Mouse (Mus musculus) neutrophil, adult 5-6 weeks (primary cell): ENCODE data around the gene Ints6l. TPM values are rescaled to one million over a fixed set of nuclear protein-coding genes. Genes with fewer than 3 reads are reported as not detected.

Source experiments
- ATAC-seq: fragments of 151-379, 151-347 bp; 2 replicates; pipeline ENCODE4 v1.8.0; 2017; ENCODE audit warnings: mild to moderate bottlenecking, moderate TSS enrichment; ENCODE audit not compliant: insufficient number of reproducible peaks, poor library complexity, low FRiP score, severe bottlenecking; ENCODE audit errors: extremely low read depth
- total RNA-seq: library from RNA; stranded (forward); fragments of 200-1000 nt; gene quantifications from 2 replicates; pipeline ENCODE4 v1.2.3, GENCODE M21; 2017

Ints6l gene
- total RNA-seq: 106 and 111 TPM in 2 replicates

DNA sequence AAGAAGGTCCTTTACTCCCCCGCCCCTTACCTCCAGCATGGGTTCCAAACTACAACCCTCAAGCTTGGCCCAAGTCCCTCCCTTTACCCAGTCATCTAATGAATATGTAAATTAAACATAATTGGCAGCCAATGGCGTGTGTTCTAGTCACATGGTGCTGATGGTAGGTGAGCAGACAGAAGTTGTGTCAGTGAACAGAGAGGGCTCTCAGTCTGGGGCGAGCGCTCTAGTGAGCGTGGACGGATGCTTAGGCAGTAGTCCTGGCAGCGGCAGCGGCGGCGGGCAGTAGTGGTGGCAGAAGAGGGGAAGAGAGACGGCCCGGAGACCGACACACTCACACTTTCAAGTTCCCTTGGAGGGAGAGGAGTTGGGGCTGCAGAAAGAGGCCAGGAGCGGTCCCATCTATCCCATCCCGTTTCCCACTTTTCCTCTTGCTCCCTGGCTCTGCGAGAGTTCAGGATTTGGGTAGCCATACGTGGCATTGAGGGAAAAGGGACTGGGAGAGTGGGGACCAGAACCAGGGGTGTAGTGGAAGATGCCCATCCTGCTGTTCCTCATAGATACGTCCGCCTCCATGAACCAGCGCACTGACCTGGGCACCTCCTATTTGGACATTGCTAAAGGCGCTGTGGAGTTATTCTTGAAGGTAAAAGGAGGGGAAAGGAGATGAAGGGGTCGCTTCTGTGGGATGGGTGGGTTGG, at the start of gene Ints6l:
Gene Ints6l (plus strand): TSS at position 187 of the 701 bp plus-strand sequence.
- peak; percentile 86 for ATAC-seq

DNA sequence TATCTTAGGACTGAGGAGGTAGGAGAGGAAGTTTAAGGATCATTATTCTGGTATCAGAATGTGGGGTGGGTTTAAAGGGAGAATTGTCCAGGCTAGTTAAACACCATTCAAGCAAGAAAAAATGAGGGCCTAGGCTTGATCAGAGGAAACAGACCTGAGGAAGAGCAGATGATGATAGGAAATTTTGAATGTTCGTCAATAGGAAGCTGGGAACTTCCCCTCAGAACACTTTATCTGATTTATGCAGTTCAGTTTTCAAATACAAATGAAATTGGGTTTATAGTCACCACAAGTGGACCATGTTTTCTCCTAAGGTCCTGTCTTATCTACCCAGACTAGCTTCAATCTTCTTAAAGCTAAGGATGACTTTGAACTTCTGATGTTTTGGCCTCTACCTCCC, 49.2 kb upstream of the Ints6l start:
- no peak for ATAC-seq

DNA sequence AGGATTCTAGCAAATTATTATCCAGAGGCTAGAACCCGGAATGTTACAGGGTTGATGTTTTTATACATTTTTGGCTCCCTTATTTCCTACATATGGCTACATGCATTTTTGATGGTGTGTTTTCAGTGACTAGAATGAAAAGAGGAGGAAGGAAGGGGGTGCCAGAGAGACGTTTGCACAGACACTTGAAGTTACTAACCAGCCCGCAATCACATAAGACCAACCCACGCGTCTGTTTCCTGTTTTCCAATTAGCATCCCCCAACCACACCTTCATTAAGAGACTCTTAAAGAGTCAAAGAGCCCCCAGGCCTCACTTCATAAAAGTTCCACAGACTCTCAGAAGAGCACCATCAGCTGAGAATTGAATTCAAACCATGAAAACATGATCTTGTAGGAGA, 48.5 kb upstream of the Ints6l start:
- no peak for ATAC-seq

DNA sequence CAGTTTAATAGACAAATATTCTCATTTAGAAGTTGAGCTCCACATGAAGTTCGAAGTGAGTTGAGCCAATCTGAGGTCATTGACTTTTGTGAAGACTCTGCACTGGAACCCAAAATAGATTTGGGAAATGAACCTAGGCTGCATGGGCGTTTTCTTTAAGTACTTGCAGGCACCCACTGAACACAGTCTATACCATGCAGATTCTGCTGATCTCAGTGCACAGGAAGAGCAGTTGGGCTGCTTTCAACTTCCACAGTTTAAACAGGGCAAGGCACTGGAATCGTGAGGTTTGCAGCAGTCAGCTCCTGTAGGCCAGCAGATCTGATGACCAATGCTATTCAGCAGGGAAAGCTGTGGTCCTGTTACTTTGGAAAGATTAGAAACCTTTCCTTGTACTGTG, 38.4 kb upstream of the Ints6l start:
- no peak for ATAC-seq

DNA sequence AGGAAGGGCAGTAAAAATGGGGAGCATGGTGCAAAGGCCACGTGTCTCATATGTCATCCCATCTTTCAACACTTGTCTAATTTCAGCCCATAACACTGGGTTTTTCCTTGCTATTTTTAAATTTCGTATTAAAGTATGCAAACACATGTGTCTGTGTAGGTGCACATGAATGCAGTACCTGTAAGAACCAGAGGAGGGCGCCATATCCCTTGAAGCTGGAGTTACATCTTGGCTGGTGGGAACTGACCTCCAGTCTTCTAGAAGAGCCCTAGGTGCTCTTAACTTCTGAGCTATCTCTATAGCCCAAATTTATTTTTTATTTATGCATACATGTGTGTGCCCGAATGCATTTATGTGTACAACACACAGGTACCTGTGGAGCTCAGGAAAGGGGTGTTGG, 37.1 kb upstream of the Ints6l start:
- no peak for ATAC-seq

DNA sequence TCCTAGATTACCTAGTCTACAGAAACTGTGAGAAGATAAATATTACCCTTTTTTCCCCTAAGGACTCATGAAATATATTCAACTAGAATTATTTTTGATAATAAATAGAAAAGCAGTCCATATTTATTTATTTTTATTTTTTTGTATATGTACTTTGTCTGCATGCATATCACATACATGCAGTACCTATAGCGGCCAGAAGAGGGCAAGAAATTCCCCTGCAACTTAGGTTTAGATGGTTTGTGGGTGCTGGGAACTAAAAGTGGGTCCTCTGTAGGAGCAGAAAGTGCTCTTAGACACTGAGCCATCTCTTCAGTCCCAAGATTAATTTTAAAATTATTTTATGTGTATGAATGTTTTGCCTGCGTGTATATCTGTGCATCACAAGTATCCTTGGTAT, 24.1 kb upstream of the Ints6l start:
- no peak for ATAC-seq

DNA sequence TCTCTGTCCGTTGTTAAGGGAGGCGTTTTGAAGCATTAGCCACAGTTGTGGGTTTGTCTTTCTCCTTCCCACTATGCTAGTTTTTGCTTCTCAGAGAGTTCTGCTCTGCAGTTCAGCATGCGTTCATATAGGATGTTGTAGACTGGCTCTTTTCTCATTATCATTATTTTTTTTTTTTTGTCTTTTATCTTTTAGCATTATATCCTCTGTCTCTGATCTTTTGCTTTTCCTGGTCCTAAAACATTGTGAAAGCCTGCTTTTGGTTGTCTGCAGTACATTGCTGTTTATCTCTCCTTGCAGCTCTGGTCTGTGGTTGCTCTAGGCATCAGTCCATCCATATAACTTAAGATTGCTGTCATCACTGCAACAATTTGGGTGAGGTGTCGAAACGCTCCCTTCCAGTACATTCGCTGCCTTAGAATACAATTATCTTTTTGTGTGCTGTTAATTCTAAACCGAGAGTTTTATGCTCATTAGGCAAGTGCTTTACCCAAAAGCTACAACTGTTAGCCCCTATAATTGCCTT, 18.8 kb upstream of the Ints6l start:
- no peak for ATAC-seq

DNA sequence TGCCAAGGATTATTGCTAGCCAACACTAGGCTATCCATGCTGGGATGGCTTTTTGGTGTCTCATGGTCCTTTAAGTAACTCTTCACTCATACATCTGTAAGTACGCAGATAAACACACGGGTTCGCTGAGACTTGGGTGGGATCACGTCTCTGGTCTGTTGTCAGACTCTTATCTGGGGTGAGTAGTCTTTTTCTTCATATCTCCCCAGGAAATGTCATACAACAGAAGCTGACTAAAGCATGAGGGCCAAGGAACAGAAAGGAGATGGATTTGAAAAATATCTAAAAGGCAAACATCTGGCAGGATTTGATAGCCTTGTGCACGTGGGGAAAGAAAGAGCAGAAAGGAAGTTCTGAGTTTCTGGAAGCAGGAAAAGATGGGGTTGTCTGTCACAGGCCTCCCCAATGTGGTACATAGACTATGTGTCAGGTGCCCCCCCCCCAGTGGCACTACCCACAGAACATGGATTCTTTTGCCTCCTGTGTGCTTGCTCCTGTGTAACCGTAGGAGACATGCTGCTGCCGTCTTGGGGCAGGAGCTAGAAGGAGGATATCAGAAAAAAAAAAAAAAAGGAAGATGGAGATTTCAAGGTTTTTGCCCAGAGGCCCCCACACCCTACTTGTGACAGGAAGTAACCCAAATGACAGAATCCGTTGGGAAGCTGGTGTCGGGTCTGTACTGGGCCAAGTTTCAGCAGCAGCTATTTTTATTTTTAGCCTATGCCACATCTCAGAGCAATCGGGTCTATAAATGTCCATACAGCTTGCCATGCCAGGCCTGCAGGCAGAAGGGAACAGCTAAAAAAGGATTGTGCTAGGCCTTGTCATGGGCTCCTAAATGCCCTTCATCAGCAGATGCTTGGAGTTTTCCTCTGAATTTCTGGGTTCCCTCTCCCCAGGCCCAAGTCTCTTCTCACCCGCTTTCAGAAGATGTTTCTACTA, 7.9 kb upstream of the Ints6l start:
- no peak for ATAC-seq

DNA sequence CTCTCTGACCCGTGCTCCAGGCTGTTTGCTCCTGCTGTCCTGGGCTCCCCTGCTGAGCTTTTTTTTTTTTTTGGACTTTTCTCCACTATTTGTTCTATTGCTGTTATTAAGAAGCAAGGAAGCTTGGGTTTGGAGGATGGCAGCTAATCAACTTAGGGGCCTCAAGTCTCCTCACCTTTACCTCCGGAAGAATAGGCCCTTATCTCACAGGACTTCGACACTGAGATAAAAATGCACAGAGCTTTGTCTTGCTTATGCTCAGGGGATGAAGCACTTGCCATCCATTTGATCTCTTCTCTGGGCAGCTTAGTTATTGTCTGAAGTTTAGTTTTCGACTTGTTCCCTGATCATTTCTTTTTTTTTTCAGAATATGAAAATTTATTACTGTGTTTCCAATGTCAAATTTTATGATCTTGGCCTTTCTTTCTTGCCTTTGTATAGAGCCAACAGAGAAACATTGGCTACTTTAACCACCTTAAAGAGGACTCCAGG, 7.1 kb upstream of the Ints6l start, which contains the start of gene Gm2174:
Gene Gm2174 (plus strand): TSS at position 442 of the 492 bp plus-strand sequence.
- ATAC-seq: no peak

DNA sequence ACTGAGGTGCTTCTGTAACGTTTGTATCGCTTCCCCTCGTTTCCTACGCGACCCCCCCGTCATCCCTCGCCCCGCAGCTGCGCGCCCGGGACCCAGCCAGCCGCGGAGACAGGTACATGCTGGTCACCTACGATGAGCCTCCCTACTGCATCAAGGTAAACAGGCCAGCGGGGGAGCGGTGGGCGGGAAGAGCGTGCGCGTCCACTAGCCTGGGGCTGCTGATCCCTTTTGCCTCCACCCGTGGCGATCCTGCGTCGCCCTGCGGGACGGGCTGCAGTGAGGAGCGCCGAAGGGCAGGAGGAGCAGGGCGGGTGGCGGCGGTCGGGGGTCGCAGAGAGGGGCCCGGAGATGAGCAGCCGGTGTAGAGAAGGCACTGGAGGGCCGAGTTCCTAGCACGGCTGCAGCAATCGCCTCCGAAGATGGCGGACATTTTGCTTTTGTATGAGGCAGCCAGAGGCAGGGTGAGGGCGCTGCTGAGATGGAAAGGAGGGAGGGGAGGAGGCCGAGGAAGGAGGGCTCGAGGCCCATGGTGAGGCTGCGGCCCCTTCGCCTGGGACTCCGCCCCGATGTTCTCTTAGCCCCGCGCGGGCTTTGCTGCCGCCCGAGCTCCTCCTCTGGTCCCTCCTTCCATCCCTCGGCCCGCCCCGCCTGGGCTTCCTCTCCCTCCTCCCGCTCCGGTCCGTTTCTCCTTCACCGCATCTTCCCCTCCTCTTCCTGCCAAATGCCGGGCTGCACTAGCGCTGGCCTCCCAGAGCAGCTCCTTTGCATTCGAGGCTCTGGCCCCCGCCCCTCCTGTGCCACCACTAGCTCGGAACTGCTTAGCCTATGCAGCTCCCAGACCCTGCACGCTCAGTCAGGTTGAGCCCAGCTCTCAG, 952 bp downstream of the Ints6l start:
- ATAC-seq: peak; percentile 88

DNA sequence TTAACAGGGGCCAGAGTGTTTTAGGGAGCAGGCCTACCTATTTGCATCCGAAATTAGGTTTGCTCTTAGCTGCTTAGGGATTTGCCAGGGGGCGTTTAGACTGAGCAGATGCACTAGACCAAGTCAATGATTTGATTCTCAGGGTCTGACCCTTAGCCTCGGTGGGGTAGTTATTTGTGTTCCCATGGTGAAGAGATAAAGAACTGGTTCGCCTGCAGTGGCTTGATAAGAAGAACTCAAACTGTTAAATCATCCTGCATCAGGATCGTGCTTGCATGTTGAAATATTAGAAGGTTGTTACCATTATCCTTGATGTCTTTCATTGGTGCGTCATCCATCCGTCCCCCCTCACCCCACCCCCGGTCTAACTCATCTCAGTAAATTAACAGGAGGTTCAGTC, 1.7 kb downstream of the Ints6l start:
- no peak for ATAC-seq

DNA sequence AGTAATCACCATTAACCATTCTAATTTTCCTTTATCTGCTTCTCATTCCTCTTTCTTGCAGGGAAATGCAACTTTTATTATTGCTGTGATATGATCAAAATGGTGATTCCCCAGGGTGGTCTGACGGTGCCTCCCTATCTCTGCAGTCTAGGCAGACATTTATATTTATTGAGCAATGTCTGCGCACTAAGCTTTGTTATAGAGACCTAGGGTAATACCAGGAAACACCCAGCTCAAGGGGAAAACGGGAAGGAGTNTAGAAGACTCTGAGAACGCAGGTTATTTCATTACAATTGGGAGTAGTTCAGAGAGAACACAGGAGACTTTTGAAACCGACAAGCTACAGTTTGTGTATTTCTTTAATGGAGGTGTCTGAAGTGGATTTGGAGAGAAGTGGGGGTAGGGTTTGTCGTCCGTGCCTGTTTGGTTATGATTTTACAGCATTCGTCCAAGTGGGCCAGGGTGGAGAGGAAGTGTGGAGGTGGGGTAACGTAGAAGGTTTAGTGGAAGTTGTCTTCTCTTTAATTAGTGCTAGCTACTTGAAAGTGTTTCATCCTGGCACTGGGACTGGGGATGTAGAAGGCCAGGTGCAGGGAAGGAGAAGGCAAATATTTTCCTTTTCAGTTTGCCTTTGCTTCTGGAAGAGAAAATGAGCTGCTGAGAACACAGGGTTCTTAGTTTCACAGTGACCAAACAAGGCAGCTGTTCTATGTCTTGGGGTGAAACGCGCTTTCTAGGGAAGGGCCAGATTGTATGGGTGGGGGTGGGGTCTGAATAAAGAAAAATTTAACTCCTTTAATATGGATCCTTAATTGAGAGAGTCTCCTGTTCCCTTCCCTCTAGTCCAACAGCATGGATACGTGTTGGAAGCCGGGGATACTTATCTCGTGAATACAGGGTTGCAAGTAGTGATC, 7.6 kb downstream of the Ints6l start:
- no peak for ATAC-seq

DNA sequence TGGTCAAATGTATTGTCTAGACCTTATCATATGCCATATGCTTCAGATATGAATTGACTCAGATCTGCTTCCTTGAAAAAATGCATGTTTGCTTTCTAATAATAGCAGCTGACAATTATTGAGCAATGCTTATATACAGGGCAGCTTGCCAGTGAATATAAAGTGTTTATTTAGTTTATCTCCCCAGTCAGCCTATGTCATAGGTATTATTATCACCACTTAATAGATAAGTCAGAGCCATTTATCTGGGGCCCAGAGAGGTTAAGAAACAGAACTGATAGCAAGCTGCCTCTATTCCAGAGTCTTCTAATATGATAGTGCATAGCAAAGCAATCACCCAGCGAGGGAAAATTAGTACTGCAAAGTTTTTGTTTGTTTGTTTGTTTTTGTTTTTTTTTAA, 10.2 kb downstream of the Ints6l start:
- no peak for ATAC-seq

DNA sequence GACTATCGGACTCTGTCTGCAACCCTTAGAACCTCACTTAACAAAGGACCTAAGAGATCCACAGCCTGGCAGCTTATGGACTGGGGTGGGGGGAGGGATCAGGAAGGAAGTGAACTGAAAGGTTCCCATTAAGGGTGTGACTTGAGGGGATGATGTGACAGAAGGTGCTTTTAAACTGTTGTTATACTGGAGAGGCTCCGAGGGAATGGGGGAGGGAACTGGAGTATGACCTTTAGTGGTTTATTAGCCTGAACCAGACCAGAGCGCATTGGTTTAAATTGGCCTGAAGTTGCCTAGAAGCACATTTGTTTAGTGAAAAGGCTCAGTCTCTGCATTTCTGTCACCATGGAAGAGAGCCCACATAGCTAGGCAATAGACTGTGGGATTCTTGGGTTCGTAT, 13.0 kb downstream of the Ints6l start:
- no peak for ATAC-seq

DNA sequence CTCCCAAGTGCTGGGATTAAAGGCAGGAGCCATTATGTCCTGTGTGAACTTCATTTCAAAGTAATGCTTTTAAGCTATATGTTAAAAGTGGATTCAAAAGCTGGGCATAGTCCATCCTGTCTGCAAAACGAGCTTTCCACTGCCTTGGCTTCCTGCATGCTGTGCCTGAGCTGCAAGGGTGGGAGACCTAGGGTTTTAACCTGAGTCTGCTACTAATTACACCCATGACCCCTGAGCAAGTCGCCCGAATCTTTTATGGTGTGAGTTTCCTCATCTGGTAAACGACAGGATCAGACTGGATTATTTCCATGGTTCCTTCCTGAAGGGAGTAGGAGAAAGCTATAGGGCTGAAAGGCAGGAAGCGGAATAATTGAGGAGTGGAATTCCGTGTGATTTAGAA, 13.8 kb downstream of the Ints6l start:
- ATAC-seq: no peak

DNA sequence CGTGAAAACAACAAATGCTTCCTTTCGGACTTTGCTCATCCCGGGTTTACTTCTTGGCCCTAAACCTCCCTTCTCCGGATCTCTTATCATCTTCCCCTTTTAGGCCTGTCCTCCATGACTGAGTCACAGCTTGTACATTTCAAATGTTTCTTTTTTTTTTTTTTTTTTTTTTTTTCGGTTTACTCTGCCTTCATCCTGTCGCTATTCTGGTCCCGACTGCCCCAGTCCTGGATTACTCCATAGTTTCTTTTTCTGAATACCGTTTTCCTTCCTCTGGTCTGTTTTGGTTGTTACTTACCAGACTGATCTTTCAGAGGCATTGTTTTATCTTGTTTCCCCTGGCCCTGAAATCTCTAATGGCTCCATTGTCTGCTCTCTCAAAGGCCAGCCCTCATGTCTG, 19.4 kb downstream of the Ints6l start:
- no peak for ATAC-seq

DNA sequence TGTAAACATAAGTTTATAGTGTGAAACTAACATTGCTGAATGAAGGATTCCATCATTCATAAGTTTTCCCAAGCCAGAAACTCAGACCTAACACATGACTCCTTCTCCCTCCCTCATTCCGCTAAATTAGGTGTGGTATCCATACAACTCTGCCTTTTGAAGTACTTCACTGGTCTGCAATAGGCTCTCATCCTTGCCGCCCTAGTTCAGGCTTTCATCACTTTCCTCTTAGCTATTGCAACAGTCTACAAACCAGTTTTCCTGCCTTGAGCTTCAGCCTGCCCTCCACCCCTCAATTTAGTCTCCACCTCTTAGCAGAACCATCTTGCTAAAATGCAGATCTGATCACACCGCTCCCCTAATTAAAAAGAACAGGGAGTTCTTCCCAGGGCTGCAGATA, 22.9 kb downstream of the Ints6l start:
- ATAC-seq: no peak

DNA sequence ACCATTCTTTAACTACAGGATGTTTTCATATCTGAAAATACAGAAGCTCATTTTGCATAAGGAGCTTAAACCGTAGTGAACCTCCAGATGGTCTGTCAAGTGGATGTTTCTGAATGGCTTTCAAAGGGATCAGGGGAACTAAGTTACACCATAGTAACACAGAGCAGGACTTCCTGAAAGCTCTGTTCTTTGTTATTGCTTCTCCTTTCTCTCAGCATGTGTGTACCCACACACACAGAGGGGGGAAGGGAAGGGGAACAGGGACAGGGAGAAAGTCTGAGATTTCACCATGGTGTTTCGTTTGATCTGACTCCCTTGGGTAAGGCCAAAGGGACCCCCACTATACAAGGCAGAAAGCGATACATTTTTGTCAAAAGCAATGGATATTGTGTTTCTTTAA, 27.2 kb downstream of the Ints6l start:
- ATAC-seq: peak; percentile 69; the same call in 1 of the 2 replicates
